Mouse (Mus musculus) frontal cortex, adult 2 months (tissue): ENCODE measurements around the gene Mtap. TPM values are rescaled to one million over a fixed set of nuclear protein-coding genes. Genes with fewer than 3 reads are reported as not detected.

Experiments
- DNase-seq, 2 experiments: peaks; one replicate each; pipeline ENCODE4 v3.0.0; 2022; ENCODE audit warnings: low spot score in 1 of 2; ENCODE audit errors: extremely low spot score in 1 of 2
- polyA plus RNA-seq: library from polyadenylated mRNA; depleted of rRNA; stranded (reverse); fragments of >200 nt; gene quantifications from 2 replicates; pipeline ENCODE4 v1.2.3, GENCODE M21; 2012

The Mtap gene
- polyA plus RNA-seq, 1 experiment: 8.2 TPM

DNA sequence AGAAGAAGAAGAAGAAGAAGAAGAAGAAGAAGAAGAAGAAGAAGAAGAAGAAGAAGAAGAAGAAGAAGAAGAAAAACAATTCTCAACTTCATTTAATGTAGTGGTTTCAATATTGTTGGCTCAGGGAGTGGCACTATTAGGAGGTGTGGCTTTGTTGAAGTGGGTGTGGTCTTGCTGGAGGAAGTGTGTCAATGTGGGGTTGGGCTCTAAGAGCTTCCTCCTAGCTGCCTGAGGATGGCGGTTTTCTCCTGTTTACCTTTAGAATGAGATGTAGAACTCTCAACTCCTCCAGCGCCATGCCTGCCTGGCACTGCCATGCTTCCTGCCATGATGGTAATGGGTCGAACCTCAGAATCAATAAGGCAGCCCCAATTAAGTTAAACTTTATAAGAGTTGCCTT, 5.1 kb upstream of the Mtap start:
- DNase-seq: no peak

DNA sequence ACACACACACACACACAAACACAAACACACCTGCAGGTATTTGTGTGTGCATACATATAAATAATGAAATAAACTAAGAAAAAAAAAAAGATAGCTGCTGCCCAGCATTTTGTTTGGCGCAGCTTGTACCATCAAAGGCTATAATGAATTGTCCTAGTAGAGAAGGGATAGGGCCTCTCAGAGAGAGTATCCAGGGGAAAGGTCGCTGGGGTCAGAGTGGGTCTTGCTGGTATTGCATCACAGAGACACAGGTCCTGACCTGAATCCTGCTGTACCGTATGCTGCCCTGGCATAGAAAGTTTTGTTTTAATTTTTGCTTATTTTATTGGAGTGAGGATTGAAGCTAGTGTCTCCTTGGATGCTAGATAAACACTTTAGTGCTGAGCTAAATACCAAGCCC, 566 bp upstream of the Mtap start:
- no peak for DNase-seq

DNA sequence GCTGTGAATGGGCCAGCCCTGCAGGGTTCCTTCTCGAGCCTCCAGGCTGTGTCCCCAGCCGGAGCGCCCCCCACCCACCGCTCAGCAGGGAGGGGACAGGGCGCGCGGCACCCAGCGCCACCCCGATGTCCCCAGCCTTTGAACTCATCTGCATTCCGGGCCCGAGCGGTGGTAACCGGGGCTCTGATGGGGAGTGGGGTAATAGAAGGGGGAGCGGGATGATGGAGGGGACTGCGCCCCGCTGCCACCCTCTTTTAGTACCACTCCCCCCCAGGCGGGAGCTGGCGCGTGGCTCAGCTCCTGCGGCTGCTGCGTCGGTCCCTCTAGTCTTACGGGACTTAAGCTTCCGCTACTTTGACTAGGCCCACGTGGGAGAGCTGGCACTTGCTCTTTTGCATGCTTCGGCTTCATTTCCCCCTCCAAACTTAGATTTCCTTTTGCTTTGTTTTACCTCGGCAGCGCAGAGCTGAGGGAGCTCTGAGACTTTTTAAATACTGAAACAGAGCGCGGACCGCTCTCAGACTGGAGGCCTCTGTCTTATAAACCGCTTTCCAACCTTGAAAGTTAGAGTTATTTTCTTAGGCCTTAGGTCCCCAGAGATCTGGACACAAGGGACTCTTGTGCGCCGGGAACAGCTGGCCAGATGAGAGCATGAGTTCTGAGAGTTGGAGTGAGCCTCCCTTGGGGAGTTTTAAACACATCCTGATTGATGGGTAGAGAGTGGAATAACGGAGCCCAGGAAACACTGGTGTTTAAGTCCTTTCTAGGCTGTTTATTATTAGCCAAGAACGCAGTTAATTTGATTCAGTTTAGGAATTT, 829 bp downstream of the Mtap start:
- DNase-seq: peak in 1 of 2 experiments; percentile 32

DNA sequence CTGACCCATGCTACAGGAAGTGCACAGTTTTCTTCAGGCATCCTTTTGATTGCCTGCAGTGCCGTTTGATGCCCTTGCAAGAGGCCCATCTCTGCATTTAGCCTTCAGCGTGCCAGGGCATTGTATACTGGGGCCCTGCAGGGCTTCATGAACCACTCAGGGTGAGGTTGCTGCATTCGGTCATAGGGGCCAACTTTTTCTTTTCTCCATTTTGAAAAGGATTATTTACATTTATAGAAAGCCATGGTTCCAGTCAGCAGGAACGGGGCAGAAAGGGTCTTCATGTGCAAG, 1.4 kb downstream of the Mtap start:
- DNase-seq: no peak

DNA sequence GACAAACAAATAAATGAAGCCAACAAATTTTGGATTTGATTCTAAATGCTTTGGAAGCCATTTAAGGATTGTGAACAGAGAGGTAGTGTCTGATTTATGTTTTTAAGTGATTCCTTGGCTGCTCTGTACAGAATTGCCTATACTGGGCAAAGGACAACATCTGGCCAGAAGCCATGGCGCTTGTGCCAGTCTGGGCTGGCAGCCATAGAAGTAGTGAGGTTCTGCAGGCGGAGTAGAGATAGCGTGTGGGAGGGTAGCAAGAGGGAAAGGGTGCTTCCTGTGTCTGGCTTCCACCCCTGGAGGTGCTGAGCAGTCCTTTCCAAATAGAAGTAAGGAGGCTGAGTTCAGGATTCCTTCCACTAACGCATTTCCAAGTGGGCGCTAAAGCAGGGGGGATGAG, 3.9 kb downstream of the Mtap start:
- peak; percentile 14 to 68 for DNase-seq

DNA sequence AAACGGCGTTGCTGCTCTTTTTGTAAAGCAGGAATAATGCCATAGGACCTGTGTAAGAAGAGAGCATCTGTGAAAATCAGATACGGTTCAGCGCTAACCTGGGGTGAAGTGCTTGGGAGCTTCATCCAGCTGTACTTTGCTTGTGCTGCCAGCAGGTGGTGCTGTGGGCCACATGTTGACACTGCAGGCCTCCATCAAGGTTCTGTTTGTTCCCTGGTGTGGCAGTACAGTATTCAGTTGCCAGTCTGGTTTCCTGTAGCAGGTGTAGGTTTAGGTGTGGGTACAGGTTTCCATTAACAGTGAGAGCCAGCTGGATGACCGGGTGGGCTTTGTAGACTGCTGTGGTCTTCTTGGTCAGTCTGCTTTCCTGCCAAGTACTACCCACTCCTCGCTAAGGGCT, 8.5 kb downstream of the Mtap start:
- peak; percentile 21 to 82 for DNase-seq

DNA sequence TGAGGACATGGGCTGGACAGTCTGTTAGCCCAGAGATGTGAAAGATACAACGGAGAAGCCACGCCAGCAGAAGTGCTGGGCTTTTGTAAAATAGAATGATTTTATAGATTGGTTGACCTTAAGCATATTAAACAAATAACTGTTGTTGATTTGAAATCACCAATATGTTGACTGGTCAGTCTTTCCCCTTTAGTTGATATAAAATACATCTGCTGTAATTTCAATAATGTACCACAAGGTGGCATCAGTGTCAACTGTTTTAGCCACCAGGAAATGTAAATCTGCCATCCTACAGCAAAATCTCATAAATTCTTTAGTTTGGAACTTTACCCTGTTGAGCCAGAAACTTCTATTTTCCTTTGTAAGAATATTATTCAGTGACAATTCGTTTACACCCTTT, 9.4 kb downstream of the Mtap start:
- peak in 1 of 2 experiments; percentile 70 for DNase-seq

DNA sequence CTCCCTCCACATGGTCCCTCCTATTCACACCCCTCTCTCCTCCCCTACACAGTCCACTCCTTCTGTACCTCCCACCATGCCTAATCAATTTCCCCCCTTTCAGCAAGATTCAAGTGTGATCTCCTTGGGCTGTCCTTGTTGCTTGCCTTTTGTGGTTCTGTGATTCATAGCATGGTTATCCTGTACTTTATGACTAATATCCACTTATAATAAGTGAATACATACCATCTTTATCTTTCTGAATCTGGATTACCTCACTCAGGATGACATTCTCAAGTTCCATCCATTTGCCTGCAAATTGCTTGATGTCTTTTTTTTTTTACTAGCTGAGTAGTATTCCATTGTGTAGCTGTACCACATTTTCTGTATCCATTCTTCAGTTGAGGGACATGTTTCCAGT, 12.3 kb downstream of the Mtap start:
- DNase-seq: no peak

DNA sequence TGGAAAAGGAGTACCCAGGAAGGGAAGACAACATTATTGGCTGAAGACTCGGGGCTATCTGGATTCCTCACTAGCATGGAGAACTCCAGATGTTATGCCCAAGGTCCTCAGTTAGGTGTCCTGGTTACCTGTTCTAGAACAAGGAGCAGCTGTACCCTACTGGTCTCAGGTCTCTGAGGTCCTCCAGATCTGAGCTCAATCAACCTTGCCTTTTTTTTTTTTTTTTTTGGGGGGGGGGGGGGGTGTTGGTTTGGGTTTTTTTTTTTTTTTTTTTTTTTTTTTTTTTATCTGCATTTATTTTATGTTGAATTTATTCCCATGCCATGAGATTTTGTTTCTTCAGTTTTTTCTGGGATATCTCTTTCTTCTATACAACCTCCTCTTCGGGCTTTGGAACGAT, 24.5 kb downstream of the Mtap start:
- DNase-seq: no peak

DNA sequence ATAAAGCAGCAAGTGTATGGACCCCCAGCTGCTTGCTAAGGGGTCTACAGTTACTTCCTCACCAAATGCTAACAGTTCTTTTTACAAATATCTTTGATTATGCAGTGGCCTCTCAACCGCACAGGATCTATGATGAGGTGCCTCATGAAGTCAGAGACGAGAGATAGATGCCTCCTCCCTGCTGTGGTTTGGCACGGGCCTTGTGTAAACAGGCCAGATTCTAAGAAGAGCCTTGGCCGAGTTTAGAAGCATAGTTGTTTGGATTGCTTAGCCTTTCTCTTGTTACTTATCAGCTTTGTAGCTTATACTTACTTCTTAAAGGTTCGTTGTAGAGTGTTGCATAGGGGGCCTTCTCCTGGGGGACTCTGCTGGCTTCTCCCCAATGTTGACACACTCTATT, 25.6 kb downstream of the Mtap start:
- DNase-seq: no peak

DNA sequence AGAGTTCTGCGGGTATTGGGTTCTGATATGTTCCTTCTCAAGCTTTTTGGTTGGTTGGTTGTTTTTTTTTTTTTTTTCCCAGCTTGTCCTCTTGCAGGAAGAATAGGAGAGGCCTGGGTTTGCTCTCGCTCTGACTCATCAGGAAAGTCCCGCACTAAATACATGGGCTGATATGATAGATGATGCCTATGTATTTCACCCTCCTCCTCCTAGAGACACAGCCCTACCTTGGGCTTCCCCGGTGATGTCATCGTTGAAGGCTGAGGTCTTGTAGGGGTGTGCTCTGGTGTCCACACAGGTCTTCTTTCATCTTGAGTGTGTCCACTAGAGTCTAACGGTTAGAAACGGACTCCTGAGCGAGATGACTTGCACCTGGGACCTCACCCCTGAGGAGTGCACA, 26.7 kb downstream of the Mtap start:
- no peak for DNase-seq

DNA sequence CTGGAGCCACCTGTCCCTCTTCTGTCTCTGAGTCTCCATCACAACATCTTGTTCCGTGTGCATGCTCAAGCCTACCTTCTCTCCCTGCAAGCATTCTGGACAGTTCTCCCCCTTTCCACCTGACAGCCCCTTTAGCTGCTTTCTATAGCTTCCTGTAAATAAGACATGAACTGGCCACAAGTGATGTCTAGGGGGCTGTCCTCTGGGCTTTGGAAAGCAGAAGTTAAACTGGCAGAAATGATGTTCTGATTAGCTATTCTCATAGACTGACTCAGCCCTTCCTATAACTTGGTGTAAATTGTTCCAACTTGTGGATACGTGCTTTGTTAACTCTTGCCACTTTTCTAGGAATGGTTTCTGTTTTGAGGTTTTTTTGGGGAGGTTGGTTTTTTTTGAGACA, 27.8 kb downstream of the Mtap start:
- no peak for DNase-seq

DNA sequence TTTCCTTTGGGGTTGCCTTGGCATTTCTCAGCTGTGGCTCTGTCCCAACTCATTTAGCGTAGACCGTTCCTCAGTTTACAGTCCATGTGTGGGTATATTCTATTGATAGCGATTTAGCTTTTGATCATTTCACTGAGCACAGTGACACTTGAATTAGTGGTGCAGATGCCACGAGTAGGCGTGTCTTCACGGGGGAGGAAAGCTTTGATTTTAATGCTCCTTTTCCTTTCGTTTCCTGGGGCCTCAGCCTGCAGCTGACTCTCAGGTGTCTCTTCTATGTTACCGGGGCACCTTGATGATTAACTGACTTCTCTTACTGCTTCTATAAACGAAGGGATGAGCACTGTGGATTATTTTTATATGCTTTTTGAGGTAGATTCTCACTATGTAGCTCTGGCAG, 32.0 kb downstream of the Mtap start:
- DNase-seq: no peak

DNA sequence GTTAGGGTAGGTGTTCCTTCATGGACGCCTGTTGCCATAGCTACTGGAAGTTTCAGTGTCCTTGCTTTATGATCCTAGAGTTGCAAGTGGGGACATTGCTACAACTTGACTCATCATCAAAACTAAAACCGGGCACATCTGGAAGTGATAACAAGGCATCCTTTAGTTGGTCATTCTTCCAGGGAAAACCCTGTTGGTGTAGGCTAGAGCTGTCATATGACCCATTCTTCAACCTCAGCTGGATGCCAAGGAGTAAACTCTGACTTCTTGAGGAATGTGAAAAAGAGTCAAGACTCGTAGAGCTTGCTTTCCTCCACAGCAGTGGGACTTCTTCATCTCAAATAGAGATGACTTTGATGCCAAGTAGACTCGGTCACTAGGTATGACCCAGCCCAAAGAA, 32.8 kb downstream of the Mtap start:
- DNase-seq: no peak

DNA sequence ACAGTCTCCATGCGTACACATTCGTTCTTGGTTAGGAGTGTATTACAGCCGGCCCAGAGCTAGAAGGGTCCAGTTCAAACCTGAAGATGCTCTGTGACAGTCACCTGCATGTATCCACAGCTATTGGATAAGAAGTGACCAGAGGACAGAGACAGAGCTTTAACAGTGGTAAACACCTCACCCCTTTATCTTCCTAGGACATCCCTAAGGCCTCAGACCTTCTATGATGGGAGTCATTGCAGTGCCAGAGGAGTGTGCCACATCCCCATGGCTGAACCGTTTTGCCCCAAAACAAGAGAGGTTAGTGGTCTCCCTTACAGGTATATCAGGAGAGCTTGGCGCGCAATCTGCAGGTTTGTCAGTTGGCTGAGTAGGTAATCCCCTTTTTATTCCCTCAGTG, 34.0 kb downstream of the Mtap start:
- no peak for DNase-seq

DNA sequence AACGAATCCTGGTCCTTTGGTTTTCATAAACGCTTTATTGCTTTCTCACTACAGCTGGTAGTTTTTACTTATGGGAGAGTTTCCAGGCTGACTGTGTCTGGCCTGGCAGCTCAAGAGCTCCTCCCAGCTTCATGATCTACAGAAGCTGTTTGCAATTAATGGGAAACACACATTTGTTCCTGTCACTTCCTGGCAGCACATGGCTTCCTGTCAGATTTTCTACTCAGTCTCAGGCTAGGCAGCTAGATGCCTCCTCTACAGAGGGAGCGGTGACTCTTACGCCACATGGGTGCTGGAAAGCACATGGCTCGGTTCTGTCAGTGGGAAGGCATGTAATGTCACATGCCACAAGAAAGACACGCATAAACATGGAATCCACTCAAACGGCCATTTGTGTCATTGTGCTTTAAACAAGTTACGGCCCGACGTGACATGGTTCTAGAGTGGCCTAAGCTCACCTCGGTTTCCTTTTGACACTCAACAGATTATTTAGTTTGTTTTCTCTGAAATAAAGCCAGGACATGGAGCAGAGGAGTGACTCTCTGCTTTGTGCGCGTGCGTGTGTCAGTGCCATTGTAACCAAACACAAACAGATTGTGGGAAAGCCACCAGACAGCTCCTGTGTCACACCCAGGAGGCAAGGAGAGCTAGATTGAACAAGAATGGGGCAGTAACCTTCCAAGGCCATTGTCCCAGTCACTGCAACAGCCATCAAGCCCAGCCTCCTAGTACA, 36.1 kb downstream of the Mtap start:
- no peak for DNase-seq

DNA sequence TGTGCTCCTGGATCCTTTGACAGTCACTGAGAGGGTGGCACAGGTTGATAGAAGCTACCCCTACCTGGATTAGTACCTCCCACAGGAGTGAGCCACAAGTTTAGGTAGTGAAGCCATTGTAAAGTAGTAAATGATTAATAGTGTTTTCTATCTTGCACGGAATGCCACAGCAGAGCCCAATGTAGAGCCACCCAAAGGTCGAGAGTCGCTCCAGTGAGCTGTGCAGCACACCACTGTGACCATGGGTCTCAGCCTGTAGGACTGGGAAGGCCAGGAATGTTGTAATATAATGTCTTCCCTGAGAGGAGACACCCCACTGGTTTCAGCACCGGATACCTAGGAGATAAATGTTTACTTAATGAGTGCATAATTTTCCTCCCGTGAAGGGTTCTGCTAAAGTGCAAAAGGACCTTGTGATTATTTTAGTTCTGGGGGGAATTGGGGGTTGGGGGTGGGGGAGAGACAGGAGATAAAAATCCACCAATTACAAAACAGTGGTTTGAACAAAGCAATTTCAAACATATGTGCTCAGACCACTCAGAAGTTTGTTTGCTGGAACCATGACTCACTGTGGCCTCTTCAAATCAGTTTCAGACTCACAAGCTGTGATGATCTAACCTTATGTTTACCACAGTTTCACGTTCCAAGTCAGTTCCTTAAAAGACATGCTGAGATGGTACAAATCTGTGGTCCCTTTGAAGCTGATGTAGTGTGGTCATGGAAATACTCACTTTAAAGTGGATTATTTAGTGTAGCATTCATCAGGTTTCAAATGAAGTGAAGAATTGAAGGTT, 40.8 kb downstream of the Mtap start:
- DNase-seq: no peak

DNA sequence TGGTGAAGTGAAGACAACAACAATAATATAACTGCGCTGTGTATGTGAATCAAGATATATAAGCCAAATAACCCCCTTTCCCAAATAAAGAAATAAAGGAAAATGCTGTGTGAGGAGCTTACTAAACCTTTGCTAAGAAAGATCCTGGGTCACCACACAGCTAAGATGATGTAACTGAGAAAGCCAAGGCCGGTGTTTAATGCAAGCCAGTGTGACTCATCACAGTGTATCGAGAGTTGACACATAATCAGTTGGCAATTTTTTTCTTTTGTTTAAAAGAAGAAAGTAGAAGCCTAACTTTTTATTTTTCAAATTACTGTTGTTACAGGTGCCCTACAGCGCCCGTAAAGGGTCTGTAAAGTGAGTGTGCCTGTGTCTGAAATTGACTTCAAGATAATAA, 43.2 kb downstream of the Mtap start:
- no peak for DNase-seq

DNA sequence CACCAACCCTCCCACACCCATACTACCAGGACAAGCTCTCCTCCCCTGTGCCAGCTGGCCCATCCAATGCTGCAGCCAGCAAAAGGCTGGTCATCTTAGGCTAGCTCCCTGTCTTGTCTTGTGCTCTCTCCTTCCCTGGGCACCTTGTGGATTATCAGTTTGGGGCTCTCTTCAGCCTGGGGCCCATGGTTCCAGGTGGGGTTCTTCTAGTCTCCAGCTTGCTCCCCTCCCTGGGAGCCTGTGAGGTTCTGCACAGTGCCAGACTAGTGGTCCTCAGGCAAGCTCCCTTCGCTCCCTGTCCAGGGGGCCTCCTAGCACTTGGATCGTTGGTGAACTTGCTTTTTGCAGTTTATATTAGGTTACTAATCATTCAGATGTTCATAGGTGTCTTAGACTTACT, 44.7 kb downstream of the Mtap start:
- no peak for DNase-seq

DNA sequence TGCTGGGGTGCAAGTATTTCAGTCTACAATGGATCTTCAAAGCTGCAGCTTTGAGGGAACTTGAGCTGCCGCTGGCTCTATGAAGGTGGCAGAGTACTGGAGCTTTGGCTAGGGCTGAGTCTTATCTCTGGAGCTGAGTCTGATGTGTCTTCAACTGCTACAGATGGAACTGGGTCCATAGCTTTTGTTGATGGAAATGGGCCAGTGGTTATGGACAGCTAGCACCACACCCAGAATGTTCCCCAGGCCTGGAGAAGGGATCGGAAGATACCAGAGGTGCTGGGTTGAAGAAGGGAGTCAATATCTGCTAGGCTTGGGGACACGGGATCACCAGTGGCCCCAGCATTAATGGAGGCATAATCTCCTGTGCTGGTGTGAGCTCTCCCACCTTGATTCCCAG, 45.6 kb downstream of the Mtap start:
- no peak for DNase-seq

DNA sequence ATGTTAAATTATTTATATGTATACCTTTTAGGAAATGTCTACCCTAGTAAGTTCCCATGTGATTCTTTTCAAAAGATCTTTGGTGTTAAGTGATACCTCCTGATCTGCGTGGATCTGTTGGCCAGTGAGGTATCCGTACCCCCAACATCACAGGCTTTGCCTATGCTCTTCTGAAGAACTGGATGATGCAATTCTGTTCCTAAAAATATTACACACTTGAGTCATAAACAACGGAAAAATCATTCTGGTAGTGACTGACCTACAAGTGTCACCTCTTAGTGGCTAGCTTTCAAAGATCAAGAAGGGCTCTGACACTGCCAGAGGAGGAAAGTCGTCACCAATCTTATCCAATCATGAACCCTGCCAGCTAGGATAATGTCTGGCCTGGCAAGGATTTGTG, 58.6 kb downstream of the Mtap start:
- no peak for DNase-seq

DNA sequence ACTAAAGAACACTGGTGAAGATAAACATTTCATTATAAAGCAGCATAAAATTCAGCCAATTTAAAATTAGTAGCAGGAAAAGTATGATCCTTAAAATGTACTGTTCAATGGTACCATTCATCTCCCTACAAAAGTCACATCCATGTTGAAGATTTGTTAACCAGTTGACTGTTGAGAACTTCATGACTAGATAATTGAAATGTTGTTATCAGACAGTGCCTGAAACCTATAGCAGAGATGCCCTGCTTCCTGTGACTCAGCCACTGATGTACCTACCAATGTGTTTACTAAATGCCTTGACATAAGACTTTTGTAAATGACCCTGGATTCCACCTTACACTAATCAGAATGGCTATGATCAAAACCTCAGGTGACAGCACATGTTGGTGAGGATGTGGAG, 60.2 kb downstream of the Mtap start:
- DNase-seq: no peak
